ENCODE assay signal across 22 mouse cellular contexts in genomic region chr14:79241057-79241570, GRCm38 (mm10). TPM values are rescaled to one million over a fixed set of nuclear protein-coding genes. Genes with fewer than 3 reads are reported as not detected.
DNase-seq lines count a peak whose midpoint lies in the region; ATAC-seq and TF ChIP-seq lines count a peak whose summit lies in the region.
"Had no signal": no experiment of that assay in that cellular context is flagged by ENCODE, and none has a peak within 500 bp of the region (broad histone marks: within the 10 kb centered on the region; RNA-seq: fewer than 3 reads in every experiment).

No protein-coding gene starts in this region.

- H3K27me3 ChIP-seq in lung, embryonic 15.5 days, result no peaks in the 10 kb centered on the region
- no peaks in the 10 kb centered on the region for H3K27me3 ChIP-seq in embryonic facial prominence, embryonic 12.5 days
- peaks cover 9% of the 10 kb centered on the region for H3K27me3 ChIP-seq in myocyte (ENCODE audit: control insufficient read depth, insufficient read depth, insufficient read length)

- H3ac ChIP-seq in myocyte (ENCODE audit: control insufficient read depth, insufficient read length), result no peak overlapping the region

- no peak overlapping the region for H3K4me3 ChIP-seq in lung, embryonic 15.5 days
- no peak overlapping the region for H3K4me3 ChIP-seq in lung, adult 2 months (replicated peaks; ENCODE audit: extremely low read depth, low read depth, low read length)
- no peak overlapping the region for H3K4me3 ChIP-seq in embryonic facial prominence, embryonic 12.5 days
- H3K4me3 ChIP-seq in myocyte, result no peak overlapping the region
- H3K4me3 ChIP-seq: erythroblast, embryonic 14.5 days; gastrocnemius, adult 2 months; hindbrain, embryonic 10.5 days had no signal

- no peak overlapping the region for H3K4me2 ChIP-seq in lung, embryonic 15.5 days
- no peak overlapping the region for H3K4me2 ChIP-seq in embryonic facial prominence, embryonic 12.5 days (replicated peaks)
- no peak overlapping the region for H3K4me2 ChIP-seq in myocyte (ENCODE audit: low read depth)
- H3K4me2 ChIP-seq: liver, embryonic 11.5 days had no signal

- no peaks in the 10 kb centered on the region for H3K36me3 ChIP-seq in lung, embryonic 15.5 days
- H3K36me3 ChIP-seq in embryonic facial prominence, embryonic 12.5 days, result no peaks in the 10 kb centered on the region
- H3K36me3 ChIP-seq in myocyte (ENCODE audit: control insufficient read depth, insufficient read depth), result no peaks in the 10 kb centered on the region
- H3K36me3 ChIP-seq: hindbrain, embryonic 10.5 days had no signal

- H3K27ac ChIP-seq in lung, embryonic 15.5 days, result no peak overlapping the region
- H3K27ac ChIP-seq in embryonic facial prominence, embryonic 12.5 days, result peak overlapping the region; percentile 47; the same call in 1 of the 2 replicates
- H3K27ac ChIP-seq: gastrocnemius, adult 2 months; hindbrain, embryonic 10.5 days; stomach, postnatal 0 days had no signal

- no peak for TF ChIP-seq POLR2A in lung, adult 2 months (IDR thresholded peaks at IDR 0.05; ENCODE audit: borderline replicate concordance, extremely low read depth, low read depth, low read length)
- no peak for TF ChIP-seq POLR2A in myocyte (IDR thresholded peaks at IDR 0.05; ENCODE audit: insufficient read length, low read depth)

- H3K9me3 ChIP-seq in lung, embryonic 15.5 days, result no peaks in the 10 kb centered on the region
- no peaks in the 10 kb centered on the region for H3K9me3 ChIP-seq in embryonic facial prominence, embryonic 12.5 days

- TF ChIP-seq CTCF in lung, adult 2 months (IDR thresholded peaks at IDR 0.05; ENCODE audit: insufficient read depth, low read length), result no peak

- 38% methylated on average over 4 of the region's 4 CpGs for WGBS in lung, embryonic 15.5 days
- 63% methylated on average over 4 of the region's 4 CpGs for WGBS in lung, adult 2 months
- 30% methylated on average over 4 of the region's 4 CpGs for WGBS in embryonic facial prominence, embryonic 12.5 days

- 0 out of 2 replicates have a peak, but pooled peaks cover 4% of the 10 kb centered on the region for H3K4me1 ChIP-seq in lung, embryonic 15.5 days
- H3K4me1 ChIP-seq in lung, adult 2 months (ENCODE audit: control insufficient read depth, insufficient read depth, low read length), result no peaks in the 10 kb centered on the region
- H3K4me1 ChIP-seq in embryonic facial prominence, embryonic 12.5 days, result peaks cover 9% of the 10 kb centered on the region; the same call in 1 of the 2 replicates

- peak; percentile 29; the same call in 1 of the 2 replicates for ATAC-seq in lung, embryonic 15.5 days (ENCODE audit: borderline replicate concordance, extremely low read depth, low FRiP score, low TSS enrichment)
- ATAC-seq in embryonic facial prominence, embryonic 12.5 days (ENCODE audit: insufficient number of reproducible peaks, insufficient read depth, low FRiP score, low TSS enrichment), result no peak
- ATAC-seq: forebrain, embryonic 16.5 days had no signal

- DNase-seq in embryo, embryonic 10 days (ENCODE audit: low spot score), result peak; percentile 52
- no peak for DNase-seq in embryo, embryonic 9.5 days (ENCODE audit: extremely low spot score)
- DNase-seq in lung, adult 2 months, result no peak
- DNase-seq in urinary bladder, postnatal 14 days (ENCODE audit: low spot score), result no peak
- no peak for DNase-seq in spleen, adult 12 weeks (ENCODE audit: low spot score)
- DNase-seq: adrenal gland, postnatal 25 days; cerebellum, adult 18-20 months; gastrocnemius, adult 2 months; kidney, adult 9 months; right cerebral cortex, postnatal 25 days; thymus, postnatal 4 days had no signal

- H3K9ac ChIP-seq in lung, embryonic 15.5 days, result no peak overlapping the region
- H3K9ac ChIP-seq in embryonic facial prominence, embryonic 12.5 days, result no peak overlapping the region

- H3K79me2 ChIP-seq in myocyte (ENCODE audit: control insufficient read depth, insufficient read depth), result no peaks in the 10 kb centered on the region

TF ChIP-seq in myocyte, 11 proteins besides CTCF, POLR2A, EP300 and RAD21:
- no peak for TF ChIP-seq TCF12 (IDR thresholded peaks at IDR 0.05; ENCODE audit: insufficient read depth, poor library complexity, severe bottlenecking)
- TF ChIP-seq CEBPB (IDR thresholded peaks at IDR 0.05; ENCODE audit: insufficient read depth, poor library complexity, severe bottlenecking), result 0 out of 2 replicates have a peak, but pooled peaks have one; percentile 42

RNA-seq across cellular contexts. Expression of gene Zfp957, which starts 6.1 kb away (rescaled TPM):
- not detected in 2 replicates for polyA plus RNA-seq in lung, embryonic 15.5 days (2015; fragmentation: Nextera tagmentation; extraction: Ambion mirVana)
- not detected in 2 replicates for polyA plus RNA-seq in lung, adult 2 months (2012; rRNA removed)
- not detected in 2 replicates for polyA plus RNA-seq in embryonic facial prominence, embryonic 12.5 days (2016; fragmentation: Nextera tagmentation; extraction: Ambion mirVana)
- polyA plus RNA-seq in myocyte (2012; fragmentation: generic; extraction: Trizol), result not detected
- polyA plus RNA-seq: erythroblast, embryonic 14.5 days; forebrain, embryonic 16.5 days; hindbrain, embryonic 10.5 days; large intestine, adult 2 months; liver, embryonic 11.5 days; lung, embryonic 16.5 days; neural tube, embryonic 14.5 days; stomach, postnatal 0 days had no signal
